Mouse (Mus musculus) cerebellum, adult 11-12 months (tissue): ENCODE data around the gene Lamtor1.
A peak's percentile ranks its signal among the peaks of the same experiment; 100 is the strongest.
"Not testable (repeated sequence)": the region's sequence is repeated elsewhere in the genome, so short reads cannot be mapped to it uniquely, and the experiment has no call there.

ENCODE experiments used
- DNase-seq: peaks from one replicate; pipeline ENCODE4 v3.0.0; 2022

Gene Lamtor1

DNA sequence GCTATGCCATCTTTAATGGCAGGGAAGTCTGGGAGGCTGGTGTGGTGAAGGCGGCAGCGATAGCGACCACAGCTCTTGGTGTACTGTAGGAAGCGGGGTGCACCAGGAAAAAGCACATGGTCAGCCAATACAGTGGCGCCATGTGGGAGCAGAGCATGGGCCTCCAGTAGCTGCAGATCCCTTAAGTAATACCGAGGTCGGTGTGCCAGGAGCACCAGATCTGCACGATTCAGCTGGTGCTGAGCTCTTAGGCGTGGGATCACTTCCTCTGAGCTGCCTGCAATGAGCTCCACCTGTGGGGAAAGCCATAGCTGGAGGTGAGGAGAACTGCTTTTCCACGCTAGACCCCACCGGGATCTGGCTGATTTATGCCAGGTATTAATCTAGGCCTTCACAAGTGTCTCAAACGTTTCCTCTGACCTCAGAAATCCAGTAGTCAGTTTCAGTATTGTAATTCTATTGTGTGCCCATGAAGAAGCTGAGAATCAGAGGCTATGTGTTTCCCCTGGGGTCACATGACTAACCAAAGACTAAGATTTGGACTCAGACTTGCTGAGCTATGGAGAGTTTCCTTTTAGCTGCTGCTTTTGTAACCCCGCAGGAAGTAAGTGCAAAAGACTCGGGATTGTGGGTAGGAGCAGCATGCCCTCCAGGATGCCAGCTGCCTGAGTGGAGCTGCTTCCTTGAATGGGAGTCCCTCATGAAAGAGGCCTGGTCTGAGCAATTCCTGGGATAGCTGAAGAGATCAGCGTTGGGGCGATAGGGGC lies 5.2 kb upstream of the Lamtor1 start:
- no peak for DNase-seq

DNA sequence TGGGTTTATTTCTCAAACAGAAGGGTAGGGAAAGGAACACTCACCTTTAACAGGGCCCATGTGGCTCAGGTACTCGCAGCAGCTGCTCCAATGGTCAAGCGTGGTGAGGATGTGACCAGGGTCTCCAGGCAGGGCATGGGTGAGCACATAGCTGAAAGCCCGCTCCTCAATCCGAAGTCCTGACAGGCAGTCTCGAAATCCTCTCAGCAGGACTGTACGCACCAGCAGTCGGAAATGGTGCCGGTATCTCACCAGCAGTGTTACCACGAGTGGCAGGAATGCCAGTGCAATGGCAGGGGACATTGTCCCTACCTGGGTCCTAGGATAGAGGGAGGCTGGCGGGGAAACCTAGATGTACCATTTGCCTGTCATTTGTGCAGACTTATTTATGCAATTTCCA lies 3.7 kb upstream of the Lamtor1 start:
- DNase-seq = no peak

- DNase-seq = no peak
These were observed 2.9 kb upstream of the Lamtor1 start for GRCm38 (mm10) chr7:101902846-101903245.

DNA sequence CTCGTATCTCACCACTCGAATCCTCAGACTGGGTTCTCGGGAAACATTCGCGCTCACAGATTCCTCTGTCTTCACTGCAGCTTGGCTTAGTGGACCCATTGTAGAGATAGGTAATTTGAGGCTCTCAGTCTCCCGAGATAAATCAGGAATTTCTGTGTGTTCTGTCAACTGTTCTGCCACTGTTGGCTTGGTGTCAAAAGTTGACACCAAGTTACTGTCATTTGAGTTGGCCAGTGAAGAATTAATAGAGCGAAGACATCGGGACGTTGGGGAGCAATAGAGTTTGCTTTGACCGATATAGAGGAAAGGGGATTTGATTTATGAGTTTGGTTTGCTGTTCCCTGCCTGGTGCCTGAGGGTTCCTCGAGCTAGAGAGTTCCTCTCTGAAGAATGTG lies 580 bp downstream of the Lamtor1 start, which contains the start of gene Tomt:
Gene Tomt, minus strand, starts transcription at position 73 of the 395 bp plus-strand sequence.
- no peak for DNase-seq

- peak; percentile 50 for DNase-seq
These were observed 992 bp downstream of the Lamtor1 start for GRCm38 (mm10) chr7:101906696-101907095.

DNA sequence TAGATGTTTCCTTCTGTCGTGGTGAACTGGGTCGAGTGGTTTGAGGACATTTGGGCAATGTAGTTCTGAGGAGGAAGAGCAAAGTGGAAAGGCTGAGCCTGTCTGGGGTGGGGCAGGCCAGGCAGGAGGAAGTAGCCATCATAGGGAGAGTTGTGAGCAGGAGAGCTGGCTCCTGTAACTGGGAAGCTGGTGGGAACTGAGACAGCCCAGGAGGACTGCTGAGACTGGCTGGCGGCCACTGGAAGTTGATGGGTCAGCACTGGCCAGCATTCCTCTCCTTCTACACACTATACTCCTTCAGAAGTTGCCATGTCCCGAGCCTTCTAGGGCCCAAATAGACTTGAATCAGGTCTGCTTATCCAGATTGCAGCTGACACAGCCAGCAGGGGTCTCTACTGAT lies 2.7 kb downstream of the Lamtor1 start:
- no peak for DNase-seq

- no peak for DNase-seq
These were observed 4.4 kb downstream of the Lamtor1 start for GRCm38 (mm10) chr7:101910138-101910537.

GRCm38 (mm10) chr7:101911982-101912381 lies 6.3 kb downstream of the Lamtor1 start:
- DNase-seq = no peak

DNA sequence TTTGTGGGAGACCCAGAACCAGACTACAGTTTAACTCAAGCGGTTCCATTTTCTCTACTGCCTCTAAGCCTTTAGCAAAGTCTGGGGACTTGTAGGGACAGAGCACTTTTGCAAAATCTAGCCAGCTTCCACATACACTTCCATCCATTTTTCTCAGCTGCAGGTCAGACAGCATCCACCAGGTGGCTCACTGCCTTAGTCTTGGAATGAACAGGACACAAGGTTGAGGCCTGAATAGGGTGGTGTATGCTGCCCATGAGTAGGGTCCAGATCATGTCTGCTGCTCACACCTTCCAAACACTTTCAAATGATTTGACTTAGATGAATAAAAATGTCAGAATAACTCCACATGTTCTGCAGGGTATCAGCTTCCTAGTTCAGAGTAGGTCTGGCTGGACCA lies 12.4 kb downstream of the Lamtor1 start:
- DNase-seq = peak; percentile 46

DNA sequence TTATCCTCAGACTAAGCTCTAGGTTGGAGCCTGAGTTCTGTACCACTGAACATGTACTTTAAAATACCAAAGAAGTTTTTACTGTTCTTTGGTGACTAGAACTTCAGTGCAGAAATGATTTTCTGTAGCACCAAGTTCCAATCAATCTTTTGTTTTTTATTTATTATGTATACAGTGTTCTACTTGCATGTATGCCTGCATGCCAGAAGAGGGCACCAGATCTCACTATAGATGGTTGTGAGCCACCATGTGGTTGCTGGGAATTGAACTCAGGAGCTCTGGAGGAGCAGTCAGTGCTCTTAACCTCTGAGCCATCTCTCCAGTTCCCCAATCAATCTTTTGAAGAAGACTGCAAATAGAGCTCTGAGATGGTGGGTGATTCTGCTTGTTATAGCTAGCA lies 20.2 kb downstream of the Lamtor1 start:
- DNase-seq = not testable (repeated sequence)

DNA sequence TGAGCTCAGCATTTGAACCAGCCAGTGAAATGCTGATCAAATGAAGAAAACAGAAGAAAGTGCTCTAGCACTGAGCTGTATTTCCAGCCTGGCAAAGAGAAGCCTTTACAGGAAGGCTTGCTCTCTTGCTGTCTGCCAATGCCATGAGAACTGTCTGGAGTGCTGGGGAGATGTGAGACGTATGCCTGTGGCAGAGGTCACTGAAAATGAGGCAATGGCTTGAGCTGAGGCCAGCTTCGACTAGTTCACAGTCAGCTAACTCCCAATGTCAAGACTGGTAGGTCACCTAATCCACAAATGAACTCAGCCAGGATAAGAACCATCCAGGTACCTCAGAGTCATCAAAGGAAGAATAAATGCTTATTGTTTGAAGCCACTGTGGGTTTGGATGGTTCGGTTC lies 22.4 kb downstream of the Lamtor1 start:
- no peak for DNase-seq

DNA sequence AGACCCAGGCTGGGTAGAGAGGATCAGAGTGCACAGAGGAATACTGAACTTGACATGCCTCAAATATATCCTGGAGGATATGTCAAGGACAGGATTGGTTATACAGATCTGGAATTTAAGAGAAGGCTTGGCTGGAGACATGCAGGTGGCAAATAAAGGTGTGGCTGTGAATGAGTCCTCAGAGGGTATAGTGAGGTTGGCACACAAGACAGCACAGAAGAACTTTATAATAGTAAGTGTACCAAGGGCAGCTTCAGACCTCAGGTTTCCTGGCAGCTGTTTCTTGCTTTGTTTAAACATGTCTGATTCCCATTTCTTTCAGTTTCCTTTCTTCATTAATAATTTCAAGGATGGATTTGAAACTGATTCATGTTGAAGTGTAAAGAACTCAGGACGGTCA lies 26.8 kb downstream of the Lamtor1 start:
- no peak for DNase-seq

DNA sequence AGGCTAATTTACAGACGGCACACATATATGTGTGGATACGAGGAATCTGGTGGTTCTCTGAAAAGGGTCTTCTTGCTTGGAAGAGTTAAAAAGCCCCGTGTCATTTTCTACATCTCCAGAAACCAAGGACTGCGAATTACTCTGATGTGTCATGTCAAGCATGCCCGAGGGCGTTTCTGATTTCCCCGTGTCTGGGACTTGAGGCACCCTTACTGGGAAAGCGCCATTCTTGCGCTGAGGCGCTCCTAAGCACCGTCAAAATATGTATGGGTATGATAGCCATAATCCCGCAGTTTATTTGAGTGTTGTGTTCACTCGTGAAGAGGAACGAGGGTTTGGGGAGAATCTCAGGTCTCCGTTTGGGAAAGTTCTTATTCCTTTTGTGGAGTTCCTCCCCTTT lies 27.6 kb downstream of the Lamtor1 start:
- DNase-seq = no peak

DNA sequence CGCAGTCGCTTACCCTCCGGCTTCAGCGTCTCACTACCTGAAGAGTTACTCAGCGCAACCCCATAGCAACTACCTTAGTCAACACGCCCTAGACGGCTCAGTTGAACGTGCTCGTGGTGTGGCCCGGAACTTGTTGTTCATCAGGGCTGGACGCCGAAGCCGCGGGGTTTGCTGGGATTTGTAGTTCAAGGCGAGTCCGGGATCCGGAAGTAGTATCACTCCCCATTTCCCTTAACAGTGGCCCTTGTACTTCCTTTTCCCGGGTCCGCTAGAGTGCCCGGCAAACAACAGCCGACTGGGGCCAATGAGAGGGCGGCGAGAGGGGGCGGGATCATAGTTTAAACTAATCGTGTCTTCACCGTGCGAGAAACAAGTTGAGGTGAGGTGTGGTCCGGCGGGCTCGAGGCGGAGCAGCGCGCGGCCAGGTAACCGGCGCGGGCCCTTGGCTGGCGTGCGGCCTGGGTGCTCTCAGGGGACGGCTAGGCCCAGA lies 28.1 kb downstream of the Lamtor1 start, which contains the start of the genes Lrrc51 and Numa1:
Gene Lrrc51, minus strand, starts transcription at position 145 of the 490 bp plus-strand sequence.
Gene Numa1, plus strand, starts transcription at position 361 of the 490 bp plus-strand sequence.
- peak; percentile 96 for DNase-seq

DNA sequence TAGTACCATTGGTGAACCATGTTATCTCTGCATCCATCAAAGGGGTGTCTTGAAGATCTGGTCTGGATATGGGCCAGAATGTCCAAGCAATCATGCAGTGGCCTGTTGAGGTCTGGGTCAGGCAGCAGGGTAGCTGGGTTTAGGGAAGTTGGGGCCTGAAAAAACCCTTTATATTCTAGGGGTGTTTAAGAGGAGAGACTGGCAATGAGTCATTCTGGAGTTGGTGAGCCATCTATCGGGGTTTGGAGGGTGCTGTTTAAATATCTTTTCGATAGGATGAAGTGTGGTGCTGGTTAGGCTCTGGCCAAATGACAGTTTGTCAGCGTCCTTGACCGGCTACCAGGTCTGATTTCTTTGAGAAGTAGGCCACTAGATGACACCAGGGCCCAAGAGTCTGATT lies 30.3 kb downstream of the Lamtor1 start:
- peak; percentile 47 for DNase-seq

GRCm38 (mm10) chr7:101936996-101937395 lies 31.3 kb downstream of the Lamtor1 start:
- DNase-seq = peak; percentile 46

DNA sequence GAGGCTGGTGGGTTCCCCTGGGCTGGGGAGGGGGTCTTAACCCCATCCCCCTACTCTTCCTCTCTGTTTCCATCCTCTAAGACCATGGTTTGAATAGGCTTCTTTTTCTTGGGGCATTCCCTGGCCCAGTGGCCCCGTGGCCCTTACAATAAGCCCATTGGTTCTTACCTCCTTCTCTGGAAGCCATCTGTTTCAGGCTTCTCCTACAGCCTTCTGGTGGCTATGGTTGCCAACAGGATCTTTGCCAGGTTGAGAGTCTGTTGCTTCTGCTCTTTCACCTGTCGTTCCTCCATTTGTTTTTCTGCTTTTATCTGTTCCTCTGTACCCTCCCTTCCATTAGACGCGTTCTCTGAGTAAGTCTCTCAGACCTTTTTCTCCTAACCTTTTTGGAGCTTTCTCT lies 31.9 kb downstream of the Lamtor1 start:
- DNase-seq = peak; percentile 96

GRCm38 (mm10) chr7:101938348-101938747 lies 32.6 kb downstream of the Lamtor1 start:
- peak; percentile 50 for DNase-seq

- no peak for DNase-seq
These were observed 34.1 kb downstream of the Lamtor1 start for GRCm38 (mm10) chr7:101939758-101940157.

DNA sequence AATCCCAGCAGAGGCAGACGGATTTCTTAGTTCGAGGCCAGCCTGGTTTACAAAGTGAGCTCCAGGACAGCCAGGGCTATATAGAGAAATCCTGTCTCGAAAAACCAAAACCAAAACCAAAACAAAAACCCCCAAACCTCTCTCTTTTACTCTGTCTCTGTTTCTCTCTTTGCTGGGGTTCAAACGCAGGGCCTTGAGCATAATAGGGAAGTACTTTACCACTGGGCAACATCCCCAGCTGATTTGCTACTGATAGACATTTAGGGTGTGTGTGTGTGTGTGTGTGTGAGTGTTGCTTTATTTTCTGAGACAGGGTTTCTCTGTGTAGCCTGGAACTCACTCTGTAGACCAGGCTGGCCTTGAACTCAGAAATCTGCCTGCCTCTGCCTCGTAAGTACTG lies 43.3 kb downstream of the Lamtor1 start:
- not testable (repeated sequence) for DNase-seq

- DNase-seq = no peak
These were observed 45.9 kb downstream of the Lamtor1 start for GRCm38 (mm10) chr7:101951648-101952047.

GRCm38 (mm10) chr7:101952098-101952497 lies 46.4 kb downstream of the Lamtor1 start:
- no peak for DNase-seq

DNA sequence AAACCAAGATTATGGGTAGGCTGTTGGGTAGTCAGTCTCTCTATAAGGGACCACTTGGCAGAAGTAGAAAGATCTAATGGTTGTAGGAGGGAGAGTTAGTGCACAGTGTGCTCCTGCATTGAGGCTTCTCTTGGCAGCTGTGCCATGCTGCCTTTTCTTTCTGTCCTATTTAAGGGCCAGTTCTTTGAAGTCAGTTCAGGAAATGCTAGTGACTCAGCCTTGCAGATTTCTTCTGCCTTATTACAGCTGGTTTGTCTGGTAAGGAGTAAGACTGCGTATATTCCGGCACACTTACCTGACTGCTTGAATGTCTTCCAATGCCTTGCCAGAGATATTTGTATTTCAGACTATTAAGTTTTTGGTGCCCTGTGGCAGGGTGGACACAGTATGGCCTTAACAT lies 48.5 kb downstream of the Lamtor1 start:
- DNase-seq = no peak

- DNase-seq = no peak
These were observed 49.6 kb downstream of the Lamtor1 start for GRCm38 (mm10) chr7:101955276-101955675.

GRCm38 (mm10) chr7:101955862-101956261 lies 50.2 kb downstream of the Lamtor1 start:
- DNase-seq = no peak
